Mouse (Mus musculus): ENCODE results near the gene Svop. TPM values are rescaled to one million over a fixed set of nuclear protein-coding genes. Genes with fewer than 3 reads are reported as not detected.
A peak's percentile ranks its signal among the peaks of the same experiment; 100 is the strongest.

Svop gene
- polyA plus RNA-seq, 1 experiment from 2014 or later: 3.3 TPM

GRCm38 (mm10) chr5:114099709-114100389 is 8.5 kb upstream of the Svop start:
- Histone ChIP-seq H3K27ac (replicated peaks; ENCODE audit: low read depth, low read length) (no peak overlapping the region; the same call in 1 of the 2 replicates), H3K9ac (replicated peaks; ENCODE audit: low read length) (peak overlapping the region; percentile 93), H3K4me1 (ENCODE audit: control insufficient read depth, insufficient read depth, low read length) (peaks cover 3% of the 10 kb centered on the region; the same call in 1 of the 2 replicates), H3K4me3 (ENCODE audit: low read depth, low read length) (peak overlapping the region; percentile 92), H3K9me3 (replicated peaks; ENCODE audit: control insufficient read depth, low read length) (no peaks in the 10 kb centered on the region), H3K4me2 (ENCODE audit: low read depth, low read length) (peak overlapping the region; percentile 90), H3K27me3 (ENCODE audit: control insufficient read depth, insufficient read depth, low read length) (no peaks in the 10 kb centered on the region), H3K36me3 (replicated peaks; ENCODE audit: control insufficient read depth, insufficient read depth, low read depth, low read length) (no peaks in the 10 kb centered on the region)
- 7% methylated on average over 37 of the region's 37 CpGs for WGBS
- DNase-seq (ENCODE audit: low spot score) (peak; percentile 94), ATAC-seq (replicated peaks; ENCODE audit: insufficient number of reproducible peaks, low FRiP score, low TSS enrichment, low read depth) (peak; percentile 84)

GRCm38 (mm10) chr5:114090421-114091013 is 853 bp downstream of the Svop start:
- no peaks in the 10 kb centered on the region for H3K4me1 ChIP-seq (ENCODE audit: control insufficient read depth, insufficient read depth, low read length)
- peak overlapping the region; percentile 58 for H3K4me2 ChIP-seq (ENCODE audit: low read depth, low read length)
- ATAC-seq (replicated peaks; ENCODE audit: insufficient number of reproducible peaks, low FRiP score, low TSS enrichment, low read depth) (no peak), DNase-seq (ENCODE audit: low spot score) (no peak)
- H3K4me3 ChIP-seq (ENCODE audit: low read depth, low read length): peak overlapping the region; percentile 25; the same call in 1 of the 2 replicates
- H3K27ac ChIP-seq (replicated peaks; ENCODE audit: low read depth, low read length): no peak overlapping the region
- no peaks in the 10 kb centered on the region for H3K9me3 ChIP-seq (replicated peaks; ENCODE audit: control insufficient read depth, low read length)
- WGBS: 22% methylated on average over 7 of the region's 7 CpGs
- H3K36me3 ChIP-seq (replicated peaks; ENCODE audit: control insufficient read depth, insufficient read depth, low read depth, low read length): no peaks in the 10 kb centered on the region
- peak overlapping the region; percentile 37; the same call in 1 of the 2 replicates for H3K9ac ChIP-seq (replicated peaks; ENCODE audit: low read length)
- H3K27me3 ChIP-seq (ENCODE audit: control insufficient read depth, insufficient read depth, low read length): no peaks in the 10 kb centered on the region; the same call in 1 of the 2 replicates

GRCm38 (mm10) chr5:114087875-114088480 is 3.4 kb downstream of the Svop start:
- no peak for ATAC-seq (replicated peaks; ENCODE audit: insufficient number of reproducible peaks, low FRiP score, low TSS enrichment, low read depth)
- no peak overlapping the region for H3K4me3 ChIP-seq (ENCODE audit: low read depth, low read length)
- H3K9me3 ChIP-seq (replicated peaks; ENCODE audit: control insufficient read depth, low read length): no peaks in the 10 kb centered on the region
- no peak for DNase-seq (ENCODE audit: low spot score)
- no peak overlapping the region for H3K4me2 ChIP-seq (ENCODE audit: low read depth, low read length)
- no peaks in the 10 kb centered on the region; the same call in 1 of the 2 replicates for H3K27me3 ChIP-seq (ENCODE audit: control insufficient read depth, insufficient read depth, low read length)
- WGBS: 72% methylated on average over 12 of the region's 12 CpGs
- no peaks in the 10 kb centered on the region for H3K36me3 ChIP-seq (replicated peaks; ENCODE audit: control insufficient read depth, insufficient read depth, low read depth, low read length)
- H3K27ac ChIP-seq (replicated peaks; ENCODE audit: low read depth, low read length): no peak overlapping the region
- H3K4me1 ChIP-seq (ENCODE audit: control insufficient read depth, insufficient read depth, low read length): no peaks in the 10 kb centered on the region
- H3K9ac ChIP-seq (replicated peaks; ENCODE audit: low read length): no peak overlapping the region

GRCm38 (mm10) chr5:114085501-114085900 is 5.9 kb downstream of the Svop start:
- Histone ChIP-seq H3K36me3 (replicated peaks; ENCODE audit: control insufficient read depth, insufficient read depth, low read depth, low read length) (no peaks in the 10 kb centered on the region), H3K27me3 (ENCODE audit: control insufficient read depth, insufficient read depth, low read length) (no peaks in the 10 kb centered on the region), H3K9me3 (replicated peaks; ENCODE audit: control insufficient read depth, low read length) (no peaks in the 10 kb centered on the region), H3K9ac (replicated peaks; ENCODE audit: low read length) (no peak overlapping the region), H3K4me1 (ENCODE audit: control insufficient read depth, insufficient read depth, low read length) (no peaks in the 10 kb centered on the region), H3K4me3 (ENCODE audit: low read depth, low read length) (no peak overlapping the region), H3K27ac (replicated peaks; ENCODE audit: low read depth, low read length) (no peak overlapping the region), H3K4me2 (ENCODE audit: low read depth, low read length) (no peak overlapping the region)
- no peak for DNase-seq (ENCODE audit: low spot score)
- 79% methylated on average over 14 of the region's 14 CpGs for WGBS
- ATAC-seq (replicated peaks; ENCODE audit: insufficient number of reproducible peaks, low FRiP score, low TSS enrichment, low read depth): no peak

GRCm38 (mm10) chr5:114077009-114077408 is 14.4 kb downstream of the Svop start:
- WGBS: 70% methylated on average over 8 of the region's 8 CpGs
- Histone ChIP-seq H3K4me3 (ENCODE audit: low read depth, low read length) (no peak overlapping the region), H3K27ac (replicated peaks; ENCODE audit: low read depth, low read length) (no peak overlapping the region), H3K9me3 (replicated peaks; ENCODE audit: control insufficient read depth, low read length) (no peaks in the 10 kb centered on the region), H3K4me2 (ENCODE audit: low read depth, low read length) (no peak overlapping the region), H3K9ac (replicated peaks; ENCODE audit: low read length) (no peak overlapping the region), H3K36me3 (replicated peaks; ENCODE audit: control insufficient read depth, insufficient read depth, low read depth, low read length) (no peaks in the 10 kb centered on the region), H3K27me3 (ENCODE audit: control insufficient read depth, insufficient read depth, low read length) (no peaks in the 10 kb centered on the region), H3K4me1 (ENCODE audit: control insufficient read depth, insufficient read depth, low read length) (no peaks in the 10 kb centered on the region)
- DNase-seq (ENCODE audit: low spot score) (no peak), ATAC-seq (replicated peaks; ENCODE audit: insufficient number of reproducible peaks, low FRiP score, low TSS enrichment, low read depth) (no peak)

- Histone ChIP-seq H3K4me1 (ENCODE audit: control insufficient read depth, insufficient read depth, low read length) (no peaks in the 10 kb centered on the region), H3K9me3 (replicated peaks; ENCODE audit: control insufficient read depth, low read length) (no peaks in the 10 kb centered on the region), H3K27ac (replicated peaks; ENCODE audit: low read depth, low read length) (no peak overlapping the region), H3K27me3 (ENCODE audit: control insufficient read depth, insufficient read depth, low read length) (no peaks in the 10 kb centered on the region), H3K36me3 (replicated peaks; ENCODE audit: control insufficient read depth, insufficient read depth, low read depth, low read length) (no peaks in the 10 kb centered on the region), H3K4me3 (ENCODE audit: low read depth, low read length) (no peak overlapping the region), H3K9ac (replicated peaks; ENCODE audit: low read length) (no peak overlapping the region), H3K4me2 (ENCODE audit: low read depth, low read length) (no peak overlapping the region)
- no peak for ATAC-seq (replicated peaks; ENCODE audit: insufficient number of reproducible peaks, low FRiP score, low TSS enrichment, low read depth)
- WGBS: 50% methylated on average over 2 of the region's 2 CpGs
- DNase-seq (ENCODE audit: low spot score): no peak
These were observed 19.1 kb downstream of the Svop start for GRCm38 (mm10) chr5:114072262-114072661.

GRCm38 (mm10) chr5:114070858-114071257 is 20.5 kb downstream of the Svop start:
- H3K36me3 ChIP-seq (replicated peaks; ENCODE audit: control insufficient read depth, insufficient read depth, low read depth, low read length): no peaks in the 10 kb centered on the region
- ATAC-seq (replicated peaks; ENCODE audit: insufficient number of reproducible peaks, low FRiP score, low TSS enrichment, low read depth) (no peak), DNase-seq (ENCODE audit: low spot score) (no peak)
- WGBS: 94% methylated on average over 4 of the region's 4 CpGs
- H3K4me3 ChIP-seq (ENCODE audit: low read depth, low read length): no peak overlapping the region
- no peaks in the 10 kb centered on the region for H3K4me1 ChIP-seq (ENCODE audit: control insufficient read depth, insufficient read depth, low read length)
- H3K27ac ChIP-seq (replicated peaks; ENCODE audit: low read depth, low read length): no peak overlapping the region
- no peak overlapping the region for H3K9ac ChIP-seq (replicated peaks; ENCODE audit: low read length)
- H3K27me3 ChIP-seq (ENCODE audit: control insufficient read depth, insufficient read depth, low read length): no peaks in the 10 kb centered on the region
- no peak overlapping the region for H3K4me2 ChIP-seq (ENCODE audit: low read depth, low read length)
- no peaks in the 10 kb centered on the region for H3K9me3 ChIP-seq (replicated peaks; ENCODE audit: control insufficient read depth, low read length)

GRCm38 (mm10) chr5:114067982-114068381 is 23.4 kb downstream of the Svop start:
- Histone ChIP-seq H3K9ac (replicated peaks; ENCODE audit: low read length) (no peak overlapping the region), H3K36me3 (replicated peaks; ENCODE audit: control insufficient read depth, insufficient read depth, low read depth, low read length) (no peaks in the 10 kb centered on the region), H3K27me3 (ENCODE audit: control insufficient read depth, insufficient read depth, low read length) (no peaks in the 10 kb centered on the region), H3K4me1 (ENCODE audit: control insufficient read depth, insufficient read depth, low read length) (no peaks in the 10 kb centered on the region), H3K4me2 (ENCODE audit: low read depth, low read length) (no peak overlapping the region), H3K4me3 (ENCODE audit: low read depth, low read length) (no peak overlapping the region), H3K27ac (replicated peaks; ENCODE audit: low read depth, low read length) (no peak overlapping the region), H3K9me3 (replicated peaks; ENCODE audit: control insufficient read depth, low read length) (no peaks in the 10 kb centered on the region)
- ATAC-seq (replicated peaks; ENCODE audit: insufficient number of reproducible peaks, low FRiP score, low TSS enrichment, low read depth) (no peak), DNase-seq (ENCODE audit: low spot score) (no peak)
- 70% methylated on average over 9 of the region's 9 CpGs for WGBS
